20 mouse cellular contexts compared by ENCODE assay signal in the genomic region with DNA sequence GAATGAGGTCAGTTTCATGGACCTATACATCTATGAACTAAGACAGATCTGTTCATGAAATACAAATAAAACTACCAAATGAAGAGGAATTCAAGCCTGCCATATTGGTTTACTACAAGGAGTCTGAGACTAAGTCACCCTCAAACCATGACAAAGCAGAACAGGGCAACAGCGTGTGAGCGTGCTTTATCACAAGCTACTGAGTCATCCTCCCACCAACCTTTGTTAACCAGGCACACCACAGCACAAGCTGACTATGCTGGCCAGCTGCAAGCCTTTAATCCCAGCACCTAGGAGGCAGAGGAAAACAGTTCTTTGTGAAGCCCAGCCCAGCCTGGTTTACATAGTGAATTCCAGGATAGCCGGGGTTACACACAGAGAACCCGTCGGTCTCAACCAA. TPM values are rescaled to one million over a fixed set of nuclear protein-coding genes. Genes with fewer than 3 reads are reported as not detected.
A peak's percentile ranks its signal among the peaks of the same experiment; 100 is the strongest.
DNase-seq lines count a peak whose midpoint lies in the region; ATAC-seq lines count a peak whose summit lies in the region.
"Had no signal": no experiment of that assay in that cellular context is flagged by ENCODE, and none has a peak within 500 bp of the region (broad histone marks: within the 10 kb centered on the region; RNA-seq: fewer than 3 reads in every experiment).

No protein-coding gene starts in this region.

- 42% methylated on average over 5 of the region's 5 CpGs for WGBS in liver, embryonic 13.5 days (ENCODE audit: insufficient replicate concordance)

- peak; percentile 49 for DNase-seq in 3134 (ENCODE audit: extremely low read depth, insufficient read length, low spot score)
- peak; percentile 75 for DNase-seq in 3T3-L1 (ENCODE audit: low read depth, low spot score)
- peak; percentile 20 for DNase-seq in Muller cell, postnatal 12 days (ENCODE audit: inconsistent ontology term)
- peak; percentile 54 for DNase-seq in liver, embryonic 13.5 days
- no peak for DNase-seq in adrenal gland, adult (ENCODE audit: inconsistent age in 2 of 2, low spot score in 1 of 2)
- no peak for DNase-seq in spleen, postnatal 36 days (ENCODE audit: low spot score in 2 of 2)
- DNase-seq in gastrocnemius, postnatal 4 days (ENCODE audit: low spot score in 2 of 2), result no peak
- DNase-seq: adrenal gland, postnatal 36 days; cerebellum, adult 18-20 months; cerebellum, postnatal 36 days; gastrocnemius, adult 2 months; kidney, adult 9 months; kidney, postnatal 25 days; midbrain, embryonic 14.5 days had no signal

- H3K4me2 ChIP-seq in liver, embryonic 13.5 days, result no peak overlapping the region
- H3K4me2 ChIP-seq: hindbrain, embryonic 15.5 days; intestine, embryonic 15.5 days; limb, embryonic 15.5 days; lung, embryonic 15.5 days had no signal

- ATAC-seq in liver, embryonic 13.5 days (ENCODE audit: low read depth), result peak; percentile 37
- ATAC-seq: intestine, embryonic 15.5 days had no signal

- no peak overlapping the region for H3K27ac ChIP-seq in liver, embryonic 13.5 days
- H3K27ac ChIP-seq: gastrocnemius, adult 2 months; hindbrain, embryonic 15.5 days; intestine, embryonic 15.5 days; limb, embryonic 15.5 days; lung, embryonic 15.5 days; macrophage had no signal

- no peak overlapping the region for H3K9ac ChIP-seq in liver, embryonic 13.5 days
- H3K9ac ChIP-seq: hindbrain, embryonic 15.5 days; intestine, embryonic 15.5 days; limb, embryonic 15.5 days; lung, embryonic 15.5 days had no signal

- H3K4me3 ChIP-seq in liver, embryonic 13.5 days (replicated peaks), result no peak overlapping the region
- H3K4me3 ChIP-seq: gastrocnemius, adult 2 months; hindbrain, embryonic 15.5 days; intestine, embryonic 15.5 days; limb, embryonic 15.5 days; lung, embryonic 15.5 days had no signal

- no peaks in the 10 kb centered on the region for H3K9me3 ChIP-seq in liver, embryonic 13.5 days (replicated peaks)
- H3K9me3 ChIP-seq: hindbrain, embryonic 15.5 days; intestine, embryonic 15.5 days; limb, embryonic 15.5 days; lung, embryonic 15.5 days had no signal

- peaks cover 14% of the 10 kb centered on the region for H3K4me1 ChIP-seq in liver, embryonic 13.5 days (replicated peaks)
- H3K4me1 ChIP-seq: intestine, embryonic 15.5 days had no signal

- no peaks in the 10 kb centered on the region for H3K36me3 ChIP-seq in liver, embryonic 13.5 days
- H3K36me3 ChIP-seq: hindbrain, embryonic 15.5 days; intestine, embryonic 15.5 days; limb, embryonic 15.5 days; lung, embryonic 15.5 days had no signal

- 0 out of 2 replicates have a peak, but pooled peaks cover 2% of the 10 kb centered on the region for H3K27me3 ChIP-seq in liver, embryonic 13.5 days
- H3K27me3 ChIP-seq: CH12.LX; hindbrain, embryonic 15.5 days; intestine, embryonic 15.5 days; limb, embryonic 15.5 days; lung, embryonic 15.5 days had no signal

RNA-seq across cellular contexts. Expression of a gene that starts 4.9 kb away (rescaled TPM):
- 5.3 and 6.3 TPM in 2 replicates for polyA plus RNA-seq in liver, embryonic 13.5 days (2015; fragmentation: Nextera tagmentation; extraction: Ambion mirVana)
- total RNA-seq in gastrocnemius, postnatal 4 days (2021), result 10 to 100 TPM; 14.2 to 17.3 TPM

Comparison
In these comparisons a context has a peak if more than half of its experiments do, and no peak if none do; other contexts are left out.
1. DNase-seq: peak in 3134 (single experiment), 3T3-L1 (single experiment), Muller cell, postnatal 12 days (single experiment) and liver, embryonic 13.5 days (single experiment); none in adrenal gland, adult (0 of 2), spleen, postnatal 36 days (0 of 2) and gastrocnemius, postnatal 4 days (0 of 2).